8 mouse cellular contexts compared by ENCODE assay signal in the genomic region with DNA sequence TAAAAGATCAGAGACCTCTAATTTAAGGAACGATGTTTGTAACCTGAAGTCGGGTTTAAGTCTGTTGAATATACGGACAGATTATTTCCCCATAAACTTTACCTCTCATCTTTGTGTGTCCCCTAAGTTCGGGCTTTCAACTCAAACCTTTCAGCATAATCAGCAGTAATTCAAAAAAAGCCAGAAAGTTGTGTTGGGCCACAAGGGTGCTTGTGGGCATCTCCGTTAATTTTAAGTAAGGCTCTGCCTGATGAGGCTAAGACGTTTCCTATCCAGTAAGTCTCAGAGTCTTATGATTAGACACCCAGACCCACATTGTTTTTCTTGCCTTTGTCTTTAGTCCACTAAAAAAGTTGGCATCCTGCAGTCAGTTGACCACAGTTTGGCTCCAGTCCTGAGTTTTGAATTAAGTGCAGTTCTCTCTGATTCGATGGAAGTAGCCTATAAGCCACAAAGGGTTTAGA. TPM values are rescaled to one million over a fixed set of nuclear protein-coding genes. Genes with fewer than 3 reads are reported as not detected.
A peak's percentile ranks its signal among the peaks of the same experiment; 100 is the strongest.
DNase-seq lines count a peak whose midpoint lies in the region; ATAC-seq and TF ChIP-seq lines count a peak whose summit lies in the region.

No protein-coding gene starts in this region.

- intact Hi-C loops in heart, postnatal 10 days (cut with DNase I): loop anchor here (5.0 kb wide), 2 partner anchors 41 to 219 kb away; a partner anchor contains a TSS
- intact Hi-C loops in left cerebral cortex, postnatal 10 days (cut with DNase I): loop anchor here (5.0 kb wide), 1 partner anchor 86 kb away; no protein-coding TSS in a partner anchor

- no peak overlapping the region; the same call in 1 of the 2 replicates for H3K27ac ChIP-seq in kidney, adult 2 months (ENCODE audit: insufficient read depth, low read depth, low read length)
- peak overlapping the region; percentile 94 for H3K27ac ChIP-seq in liver, embryonic 16.5 days (ENCODE audit: low read length)
- H3K27ac ChIP-seq in stomach, embryonic 16.5 days (ENCODE audit: low read length): peak overlapping the region; percentile 87

- no peaks in the 10 kb centered on the region for H3K36me3 ChIP-seq in kidney, adult 2 months (ENCODE audit: control insufficient read depth, insufficient read depth, low read length)
- H3K36me3 ChIP-seq in liver, embryonic 16.5 days (ENCODE audit: control insufficient read depth, insufficient read depth): no peaks in the 10 kb centered on the region
- H3K36me3 ChIP-seq in stomach, embryonic 16.5 days (ENCODE audit: control insufficient read depth, insufficient read depth, low read length): no peaks in the 10 kb centered on the region

- ATAC-seq in liver, embryonic 16.5 days (ENCODE audit: low read depth): no peak
- no peak for ATAC-seq in stomach, embryonic 16.5 days (ENCODE audit: insufficient read depth, low FRiP score)

- peak overlapping the region; percentile 80 for H3K4me3 ChIP-seq in kidney, adult 2 months (ENCODE audit: insufficient read depth, low read depth, low read length)
- peak overlapping the region; percentile 98 for H3K4me3 ChIP-seq in liver, embryonic 16.5 days (ENCODE audit: low read depth, low read length)
- H3K4me3 ChIP-seq in stomach, embryonic 16.5 days (replicated peaks; ENCODE audit: low read length): peak overlapping the region; percentile 99

- peak; percentile 47 for DNase-seq in kidney, adult 2 months
- DNase-seq in kidney, postnatal 10 days: no peak
- DNase-seq in c-Kit-negative CD71-positive TER-119-positive erythroid progenitor cells, embryonic 14.5 days (ENCODE audit: low read depth, low spot score): peak; percentile 35
- DNase-seq in heart, postnatal 10 days: peak; percentile 40 to 54
- no peak for DNase-seq in left cerebral cortex, postnatal 10 days (ENCODE audit: extremely low spot score in 1 of 2, low spot score in 2 of 2)
- no peak for DNase-seq in thymus, adult 18-20 months

- peaks cover 12% of the 10 kb centered on the region for H3K4me1 ChIP-seq in kidney, adult 2 months (ENCODE audit: control insufficient read depth, insufficient read depth, low read length)
- peaks cover 31% of the 10 kb centered on the region for H3K4me1 ChIP-seq in liver, embryonic 16.5 days (ENCODE audit: control insufficient read depth, low read depth, low read length)
- peaks cover 26% of the 10 kb centered on the region for H3K4me1 ChIP-seq in stomach, embryonic 16.5 days (ENCODE audit: control insufficient read depth, insufficient read depth, low read length)

- TF ChIP-seq CTCF in kidney, adult 2 months (conservative IDR thresholded peaks at IDR 0.05; ENCODE audit: insufficient read depth, insufficient read length, low read depth, low read length): no peak

- H3K4me2 ChIP-seq in liver, embryonic 16.5 days (ENCODE audit: low read depth, low read length): peak overlapping the region; percentile 93
- H3K4me2 ChIP-seq in stomach, embryonic 16.5 days (ENCODE audit: low read depth, low read length): peak overlapping the region; percentile 71

- TF ChIP-seq POLR2A in kidney, adult 2 months (IDR thresholded peaks at IDR 0.05; ENCODE audit: low read depth, low read length): no peak

- WGBS in kidney, adult 2 months: 1% methylated on average over 7 of the region's 7 CpGs
- 1% methylated on average over 7 of the region's 7 CpGs for WGBS in liver, embryonic 16.5 days (ENCODE audit: insufficient replicate concordance)
- under 1% methylated on average over 7 of the region's 7 CpGs for whole genome bisulfite sequencing in stomach, embryonic 16.5 days

- peak overlapping the region; percentile 99 for H3K9ac ChIP-seq in liver, embryonic 16.5 days (ENCODE audit: low read depth, low read length)
- peak overlapping the region; percentile 100 for H3K9ac ChIP-seq in stomach, embryonic 16.5 days (ENCODE audit: low read length)

- H3K27me3 ChIP-seq in kidney, adult 2 months (replicated peaks; ENCODE audit: control insufficient read depth, insufficient read depth, low read length): no peaks in the 10 kb centered on the region
- H3K27me3 ChIP-seq in liver, embryonic 16.5 days (ENCODE audit: control insufficient read depth, insufficient read depth, low read depth, low read length): no peaks in the 10 kb centered on the region
- no peaks in the 10 kb centered on the region for H3K27me3 ChIP-seq in stomach, embryonic 16.5 days (ENCODE audit: control insufficient read depth, insufficient read depth, low read length)

- H3K9me3 ChIP-seq in liver, embryonic 16.5 days (replicated peaks; ENCODE audit: control insufficient read depth, low read length): no peaks in the 10 kb centered on the region
- H3K9me3 ChIP-seq in stomach, embryonic 16.5 days (replicated peaks; ENCODE audit: control insufficient read depth, low read length): no peaks in the 10 kb centered on the region

RNA-seq across cellular contexts. Expression of a gene that starts 1.2 kb away (rescaled TPM):
- polyA plus RNA-seq in kidney, adult 2 months (2012; rRNA removed): 25.4 and 26.5 TPM in 2 replicates
- 10 to 100 TPM; 28.0 to 28.6 TPM for total RNA-seq in heart, postnatal 10 days (2021)
- 30.7 and 32.0 TPM in 2 replicates for polyA plus RNA-seq in liver, embryonic 16.5 days (2015; fragmentation: Nextera tagmentation; extraction: Ambion mirVana)
- 53.2 and 56.9 TPM in 2 replicates for polyA plus RNA-seq in stomach, embryonic 16.5 days (2015; fragmentation: Nextera tagmentation; extraction: Ambion mirVana)
- total RNA-seq in left cerebral cortex, postnatal 10 days (2021): 10 to 100 TPM; 43.6 to 47.4 TPM

RNA-seq across cellular contexts. Expression of a gene that starts 27.9 kb away (rescaled TPM):
- 0.04 TPM in 1 of 2 replicates, not detected in the other for polyA plus RNA-seq in kidney, adult 2 months (2012; rRNA removed)
- total RNA-seq in heart, postnatal 10 days (2021): not detected
- not detected in 2 replicates for polyA plus RNA-seq in liver, embryonic 16.5 days (2015; fragmentation: Nextera tagmentation; extraction: Ambion mirVana)
- polyA plus RNA-seq in stomach, embryonic 16.5 days (2015; fragmentation: Nextera tagmentation; extraction: Ambion mirVana): not detected in 2 replicates
- not detected for total RNA-seq in left cerebral cortex, postnatal 10 days (2021)

Comparison
In these comparisons a context has a peak if more than half of its experiments do, and no peak if none do; other contexts are left out.
1. DNase-seq: peak in kidney, adult 2 months (single experiment), c-Kit-negative CD71-positive TER-119-positive erythroid progenitor cells, embryonic 14.5 days (single experiment) and heart, postnatal 10 days (2 of 2); none in kidney, postnatal 10 days (single experiment), left cerebral cortex, postnatal 10 days (0 of 2) and thymus, adult 18-20 months (0 of 2).
2. Peak in every context shown above with its lines, with median percentiles within 50 percentile points of each other: H3K4me3 ChIP-seq.